Mouse (Mus musculus) liver, postnatal 0 days (tissue): Measurements from ENCODE around the gene Atp6v0a4. TPM values are rescaled to one million over a fixed set of nuclear protein-coding genes. Genes with fewer than 3 reads are reported as not detected.

Experiments
- ATAC-seq: fragments of 200-750 bp; cut with Nextera tagmentation; 2 replicates; pipeline ENCODE4 v1.8.0; 2017; ENCODE audit warnings: mild to moderate bottlenecking, moderate library complexity
- DNase-seq: peaks from one replicate; pipeline ENCODE4 v3.0.0-alpha.2; 2016
- H3K27ac ChIP-seq: fragments of 300-500 bp; sonication (generic); 2 replicates; pipeline ENCODE4 v1.5.1; 2014; ENCODE audit warnings: antibody characterized with exemption, moderate library complexity, mild to moderate bottlenecking, low read depth
- H3K27me3 ChIP-seq: fragments of 300-500 bp; sonication (generic); 2 replicates; pipeline ENCODE4 v1.6.1; 2014; ENCODE audit warnings: low read length, control low read depth, mixed read lengths; ENCODE audit not compliant: insufficient read depth
- H3K36me3 ChIP-seq: fragments of 300-500 bp; sonication (generic); replicated peaks from 2 replicates; pipeline ENCODE4 v1.6.1; 2014; ENCODE audit warnings: mild to moderate bottlenecking, control low read depth, low read length, moderate library complexity, mixed read lengths; ENCODE audit not compliant: insufficient read depth
- H3K4me1 ChIP-seq: fragments of 300-500 bp; sonication (generic); 2 replicates; pipeline ENCODE4 v1.6.1; 2014; ENCODE audit warnings: antibody characterized with exemption, mild to moderate bottlenecking, control low read depth; ENCODE audit not compliant: insufficient read depth
- H3K4me2 ChIP-seq: fragments of 300-500 bp; sonication (generic); 2 replicates; pipeline ENCODE4 v1.6.1; 2014; ENCODE audit warnings: low read depth, mild to moderate bottlenecking, low read length, moderate library complexity, mixed read lengths
- H3K4me3 ChIP-seq: fragments of 300-500 bp; sonication (generic); 2 replicates; pipeline ENCODE4 v1.5.1; 2014; ENCODE audit warnings: low read depth, low read length
- H3K9ac ChIP-seq: fragments of 300-500 bp; sonication (generic); replicated peaks from 2 replicates; pipeline ENCODE4 v1.6.1; 2014; ENCODE audit warnings: mild to moderate bottlenecking, moderate library complexity
- H3K9me3 ChIP-seq: fragments of 300-500 bp; sonication (generic); 2 replicates; pipeline ENCODE4 v1.6.1; 2016; ENCODE audit warnings: mild to moderate bottlenecking, control low read depth, low read length, mixed read lengths
- CTCF ChIP-seq: sonication (generic); IDR thresholded peaks from 2 replicates; pipeline ENCODE4 v1.5.1; 2016; ENCODE audit warnings: antibody characterized with exemption, low read depth
- EP300 ChIP-seq: IDR thresholded peaks from 2 replicates; pipeline ENCODE4 v1.6.1; 2016; ENCODE audit warnings: antibody characterized with exemption, low read depth, mild to moderate bottlenecking
- WGBS: fragments of 180-500 bp; shearing (Covaris S2); extraction: QIAGEN DNeasy Blood & Tissue Kit; methylation state at CpG from one replicate; pipeline ENCODE4 v1.1.7; 2014; ENCODE audit not compliant: insufficient replicate concordance; 5-methylcytosine and 5-hydroxymethylcytosine counted together
- polyA plus RNA-seq: library from polyadenylated mRNA; unstranded; fragments of >200 nt; fragmentation: Nextera tagmentation; extraction: Ambion mirVana; gene quantifications from 2 replicates; pipeline ENCODE4 v1.2.1, GENCODE M21; 2015

The Atp6v0a4 gene
- polyA plus RNA-seq, 1 experiment from 2014 or later: 0.05 TPM

DNA sequence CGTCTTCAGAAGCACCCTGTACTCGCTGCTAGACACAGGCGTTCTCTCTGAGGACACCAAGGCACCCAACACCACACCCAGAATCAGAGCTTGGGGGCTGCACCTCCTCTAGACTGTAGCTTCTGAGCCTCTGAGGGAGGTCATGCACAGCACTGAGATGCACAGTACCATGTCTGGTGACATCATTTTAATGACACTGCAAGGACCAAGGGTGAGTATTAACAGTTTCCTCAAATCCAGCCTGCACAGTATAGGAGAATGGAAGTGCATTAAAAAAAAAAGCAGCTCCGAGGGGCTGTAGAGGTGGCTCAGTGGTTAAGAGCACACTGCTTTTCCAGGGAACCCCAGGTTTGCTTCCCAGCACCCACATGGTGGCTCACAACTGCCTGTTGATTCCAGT lies 35.2 kb upstream of the Atp6v0a4 start:
- H3K9me3 ChIP-seq: no peaks in the 10 kb centered on the region
- H3K4me2 ChIP-seq: no peak overlapping the region
- H3K27me3 ChIP-seq: no peaks in the 10 kb centered on the region
- no peak overlapping the region for H3K4me3 ChIP-seq
- TF ChIP-seq EP300: no peak
- TF ChIP-seq CTCF: no peak
- H3K4me1 ChIP-seq: no peaks in the 10 kb centered on the region
- ATAC-seq: no peak
- no peak overlapping the region for H3K27ac ChIP-seq
- 86% methylated on average over 4 of the region's 4 CpGs for WGBS
- no peak for DNase-seq
- no peak overlapping the region for H3K9ac ChIP-seq
- H3K36me3 ChIP-seq: no peaks in the 10 kb centered on the region

DNA sequence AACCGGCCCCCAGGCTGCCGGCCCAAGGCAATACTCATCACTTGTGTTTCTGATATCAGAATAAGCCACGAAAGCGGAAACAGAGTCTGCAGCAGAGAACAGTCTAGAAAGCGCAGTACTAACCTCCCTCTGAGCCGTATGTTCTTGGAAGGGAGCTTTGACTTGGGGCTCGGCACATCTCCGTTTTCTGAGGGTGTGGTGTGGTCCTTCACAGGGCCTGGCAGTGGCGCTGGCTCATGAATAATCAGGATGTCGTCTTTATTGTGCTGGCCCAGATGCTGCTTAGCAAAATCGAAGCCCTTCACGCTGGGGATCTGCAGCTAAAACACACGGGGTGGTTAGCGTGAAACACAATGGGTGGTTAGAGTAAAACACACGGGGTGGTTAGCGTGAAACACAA lies 33.5 kb upstream of the Atp6v0a4 start:
- no peaks in the 10 kb centered on the region for H3K36me3 ChIP-seq
- H3K4me3 ChIP-seq: no peak overlapping the region
- DNase-seq (no peak), ATAC-seq (no peak)
- no peaks in the 10 kb centered on the region for H3K4me1 ChIP-seq
- H3K27ac ChIP-seq: no peak overlapping the region
- 87% methylated on average over 16 of the region's 16 CpGs for WGBS
- H3K9ac ChIP-seq: no peak overlapping the region
- H3K9me3 ChIP-seq: no peaks in the 10 kb centered on the region
- H3K4me2 ChIP-seq: no peak overlapping the region
- H3K27me3 ChIP-seq: no peaks in the 10 kb centered on the region
- TF ChIP-seq CTCF: no peak
- TF ChIP-seq EP300: no peak

DNA sequence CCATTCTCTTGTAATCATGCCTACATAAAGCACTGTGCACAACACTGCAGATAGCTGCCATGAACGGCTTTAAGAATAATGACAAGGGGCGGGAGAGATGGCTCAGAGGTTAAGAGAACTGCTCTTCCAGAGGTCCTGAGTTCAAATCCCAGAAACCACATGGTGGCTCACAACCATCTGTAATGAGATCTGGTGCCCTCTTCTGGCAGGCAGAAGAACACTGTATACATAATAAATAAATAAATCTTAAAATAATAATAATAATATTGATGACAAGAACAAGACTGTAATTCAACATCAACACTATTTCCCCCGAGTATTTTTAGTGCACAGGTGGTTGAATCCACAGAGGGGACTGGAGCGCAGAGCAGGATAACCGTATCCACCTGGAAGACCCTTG lies 31.8 kb upstream of the Atp6v0a4 start:
- Histone ChIP-seq H3K9me3 (no peaks in the 10 kb centered on the region), H3K27ac (no peak overlapping the region), H3K4me1 (no peaks in the 10 kb centered on the region), H3K9ac (no peak overlapping the region), H3K4me2 (no peak overlapping the region), H3K36me3 (no peaks in the 10 kb centered on the region), H3K27me3 (no peaks in the 10 kb centered on the region), H3K4me3 (no peak overlapping the region)
- peak; percentile 15; the same call in 1 of the 2 replicates for TF ChIP-seq CTCF
- TF ChIP-seq EP300: no peak
- WGBS: 77% methylated on average over 5 of the region's 5 CpGs
- ATAC-seq (no peak), DNase-seq (no peak)

DNA sequence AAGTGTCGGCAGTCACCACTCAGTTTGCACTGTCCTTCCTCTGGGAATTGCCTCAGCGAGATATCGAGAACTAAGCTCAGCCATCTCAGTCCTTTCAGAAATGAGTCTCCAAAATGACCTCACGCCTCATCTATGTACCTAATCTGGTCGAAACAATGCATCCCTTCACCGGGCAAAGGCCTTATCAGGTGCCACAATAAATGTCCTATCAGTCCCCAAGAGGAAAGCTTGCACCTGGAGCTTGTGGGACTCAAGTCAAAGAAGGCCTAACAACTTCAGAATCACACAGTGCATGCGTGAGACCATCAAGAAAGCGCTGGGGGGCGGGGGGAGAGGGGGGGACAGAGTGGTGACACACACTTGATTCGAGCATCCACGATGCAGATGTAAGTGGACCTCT lies 27.9 kb upstream of the Atp6v0a4 start:
- no peaks in the 10 kb centered on the region for H3K4me1 ChIP-seq
- H3K9me3 ChIP-seq: no peaks in the 10 kb centered on the region
- H3K27ac ChIP-seq: no peak overlapping the region
- H3K36me3 ChIP-seq: no peaks in the 10 kb centered on the region
- no peak overlapping the region for H3K9ac ChIP-seq
- DNase-seq: no peak
- TF ChIP-seq CTCF (no peak), EP300 (no peak)
- no peak overlapping the region for H3K4me3 ChIP-seq
- ATAC-seq: no peak
- no peak overlapping the region for H3K4me2 ChIP-seq
- H3K27me3 ChIP-seq: no peaks in the 10 kb centered on the region
- 66% methylated on average over 11 of the region's 11 CpGs for WGBS

DNA sequence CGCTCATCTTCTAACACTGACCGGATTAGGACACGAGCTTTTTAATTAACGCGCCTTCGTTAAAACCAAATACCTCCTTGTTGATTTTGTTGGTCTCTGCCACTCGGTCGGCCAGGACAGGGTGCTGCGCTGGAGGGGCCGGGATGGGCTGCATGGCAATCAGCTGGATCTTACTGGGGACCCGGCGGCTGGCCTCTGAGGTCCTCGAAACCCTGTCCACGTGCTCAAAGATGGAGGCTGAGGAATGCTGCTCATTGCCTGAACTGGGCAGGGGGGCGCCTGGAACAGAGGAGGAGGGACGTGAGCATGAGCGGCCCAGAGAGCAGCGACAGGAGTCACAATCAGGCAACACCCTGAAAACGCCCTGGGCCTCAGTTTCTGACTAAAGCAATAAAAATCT lies 25.1 kb upstream of the Atp6v0a4 start:
- Histone ChIP-seq H3K27ac (no peak overlapping the region), H3K27me3 (no peaks in the 10 kb centered on the region), H3K9me3 (no peaks in the 10 kb centered on the region), H3K4me2 (no peak overlapping the region), H3K9ac (no peak overlapping the region), H3K36me3 (no peaks in the 10 kb centered on the region), H3K4me3 (no peak overlapping the region), H3K4me1 (no peaks in the 10 kb centered on the region; the same call in 1 of the 2 replicates)
- ATAC-seq (no peak), DNase-seq (no peak)
- TF ChIP-seq EP300: no peak
- TF ChIP-seq CTCF: no peak
- WGBS: 89% methylated on average over 19 of the region's 19 CpGs

DNA sequence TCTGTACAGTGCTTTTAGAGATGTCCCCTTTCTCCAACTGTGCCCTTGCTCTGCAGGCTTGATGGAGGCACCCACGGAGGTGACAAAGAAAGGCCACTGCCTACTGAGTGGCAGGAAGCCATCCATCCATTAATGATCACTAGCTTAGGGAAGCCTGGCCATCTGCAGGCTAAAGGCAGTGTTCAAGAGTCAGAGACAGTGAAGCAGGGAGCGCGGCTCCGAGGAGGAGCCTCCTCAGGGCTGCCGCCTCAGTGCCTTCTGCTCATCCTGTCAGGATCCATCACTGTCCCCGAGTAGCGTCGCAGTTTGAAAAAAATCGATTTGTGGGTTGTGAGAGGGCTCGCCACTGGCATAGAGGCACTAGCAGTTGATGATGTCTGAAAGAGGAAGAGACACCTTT lies 24.2 kb upstream of the Atp6v0a4 start:
- Histone ChIP-seq H3K4me2 (no peak overlapping the region), H3K27ac (no peak overlapping the region), H3K4me3 (no peak overlapping the region), H3K27me3 (no peaks in the 10 kb centered on the region), H3K4me1 (no peaks in the 10 kb centered on the region; the same call in 1 of the 2 replicates), H3K36me3 (no peaks in the 10 kb centered on the region), H3K9me3 (no peaks in the 10 kb centered on the region), H3K9ac (no peak overlapping the region)
- DNase-seq (no peak), ATAC-seq (no peak)
- no peak for TF ChIP-seq CTCF
- TF ChIP-seq EP300: no peak
- 80% methylated on average over 10 of the region's 10 CpGs for WGBS

DNA sequence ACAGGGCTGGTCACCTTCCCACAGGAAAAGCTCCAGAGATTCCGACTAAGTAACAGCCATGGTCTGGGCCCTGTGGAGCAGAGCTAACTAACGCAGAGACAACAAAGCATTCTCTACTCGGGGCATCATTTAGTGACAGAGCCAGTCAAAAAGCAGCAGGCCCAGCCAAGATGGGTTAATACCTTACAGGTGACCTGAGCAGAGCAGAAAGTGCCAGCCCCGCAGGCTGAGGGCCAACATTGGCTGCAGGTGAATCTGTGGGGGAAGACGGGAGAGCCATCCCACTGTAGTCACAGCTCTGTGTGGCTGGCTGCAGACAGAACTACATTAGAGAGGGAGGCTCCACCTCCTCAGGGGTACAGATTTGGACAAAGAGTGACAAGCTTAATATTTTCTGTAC lies 22.9 kb upstream of the Atp6v0a4 start:
- no peak overlapping the region for H3K9ac ChIP-seq
- no peaks in the 10 kb centered on the region for H3K9me3 ChIP-seq
- no peaks in the 10 kb centered on the region for H3K36me3 ChIP-seq
- no peak overlapping the region for H3K4me2 ChIP-seq
- TF ChIP-seq EP300 (no peak), CTCF (no peak)
- DNase-seq (no peak), ATAC-seq (no peak)
- H3K4me1 ChIP-seq: no peaks in the 10 kb centered on the region; the same call in 1 of the 2 replicates
- H3K4me3 ChIP-seq: no peak overlapping the region
- no peaks in the 10 kb centered on the region for H3K27me3 ChIP-seq
- H3K27ac ChIP-seq: no peak overlapping the region
- 77% methylated on average over 5 of the region's 5 CpGs for WGBS
